Mouse (Mus musculus) brain, embryonic 14.5 days (tissue): ENCODE measurements around the gene Rps11.

Experiments
- CTCF ChIP-seq: fragments of 200-500 bp; IDR thresholded peaks from 2 replicates; pipeline ENCODE4 v1.5.1; 2012; ENCODE audit warnings: inconsistent platforms, mild to moderate bottlenecking, moderate library complexity, borderline replicate concordance; ENCODE audit not compliant: insufficient read depth, insufficient read length; ENCODE audit errors: extremely low read depth
- POLR2A ChIP-seq: fragments of 200-500 bp; IDR thresholded peaks from 2 replicates; pipeline ENCODE4 v1.6.1; 2012; ENCODE audit warnings: mild to moderate bottlenecking, inconsistent platforms, borderline replicate concordance; ENCODE audit not compliant: poor library complexity, insufficient read depth, insufficient read length, severe bottlenecking; ENCODE audit errors: extremely low read depth

- TF ChIP-seq CTCF (no peak), POLR2A (no peak)
These were observed 4.2 kb downstream of the Rps11 start for GRCm38 (mm10) chr7:45119780-45120709.
